Mouse (Mus musculus) MEL-GATA-1-ER (cell line): Measurements from ENCODE around the gene Gtdc1.
"Not testable (repeated sequence)": the region's sequence is repeated elsewhere in the genome, so short reads cannot be mapped to it uniquely, and the experiment has no call there.

Experiments used
- DNase-seq: peaks from one replicate; pipeline ENCODE4 v3.0.0-alpha.2; 2012; ENCODE audit warnings: low read depth; ENCODE audit errors: extremely low read depth

The Gtdc1 gene

DNA sequence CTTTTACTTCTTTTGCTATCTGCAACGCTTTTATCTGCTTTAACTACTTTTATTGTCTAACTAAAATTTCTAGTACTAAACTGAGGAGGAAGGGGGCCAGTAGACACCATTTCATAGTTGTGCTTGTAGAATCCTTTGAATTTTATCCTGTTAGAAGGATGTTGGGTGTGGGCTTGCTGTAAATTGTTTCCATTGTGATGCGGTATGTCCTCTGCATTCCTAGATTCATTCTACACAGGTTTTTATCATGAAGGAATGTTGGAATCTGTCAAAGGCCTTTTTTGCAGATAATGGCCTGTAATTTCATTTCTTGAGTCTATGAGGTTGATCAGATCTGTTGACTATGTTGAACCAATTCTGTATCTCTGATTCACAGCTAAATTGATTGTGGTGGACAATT is 146.5 kb downstream of the Gtdc1 start:
- DNase-seq, result no peak

DNA sequence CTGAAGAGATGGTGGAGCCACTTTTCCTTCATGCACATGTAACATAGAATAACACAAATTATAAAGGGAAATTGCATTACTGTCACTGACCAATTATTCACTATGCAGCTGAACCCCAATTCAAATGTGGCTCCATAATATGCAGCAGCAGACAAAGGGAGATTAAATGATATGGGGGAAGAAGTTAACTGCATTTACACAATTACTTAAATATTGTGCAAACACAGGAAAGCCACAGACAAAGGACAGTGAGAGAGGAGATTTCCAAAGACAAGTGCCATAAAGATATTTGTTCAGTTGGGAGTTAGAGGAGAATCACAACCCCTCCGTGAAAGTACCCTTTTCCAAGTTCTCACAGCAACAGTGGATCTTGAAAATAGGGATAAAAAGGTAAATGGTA is 163.6 kb downstream of the Gtdc1 start:
- DNase-seq, result no peak

DNA sequence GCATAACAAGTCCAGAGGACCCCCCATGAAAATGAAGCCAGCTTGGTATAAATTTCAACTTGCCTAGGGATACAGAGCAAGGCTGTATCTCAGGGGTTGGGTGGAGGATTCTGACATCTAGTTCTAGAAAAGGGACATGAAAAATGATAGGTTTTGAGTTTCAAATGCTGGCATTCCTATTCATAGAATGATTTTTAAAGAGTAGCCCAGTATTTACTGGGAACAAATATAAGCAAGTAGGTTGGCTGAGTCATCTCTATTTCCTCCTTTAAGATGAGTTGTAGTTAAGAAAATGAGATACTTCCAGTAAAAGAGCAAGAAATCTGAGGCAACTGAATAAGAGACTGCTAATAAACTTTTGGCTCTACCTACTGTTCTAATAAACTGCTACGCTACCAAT is 190.8 kb downstream of the Gtdc1 start:
- DNase-seq, result no peak

DNA sequence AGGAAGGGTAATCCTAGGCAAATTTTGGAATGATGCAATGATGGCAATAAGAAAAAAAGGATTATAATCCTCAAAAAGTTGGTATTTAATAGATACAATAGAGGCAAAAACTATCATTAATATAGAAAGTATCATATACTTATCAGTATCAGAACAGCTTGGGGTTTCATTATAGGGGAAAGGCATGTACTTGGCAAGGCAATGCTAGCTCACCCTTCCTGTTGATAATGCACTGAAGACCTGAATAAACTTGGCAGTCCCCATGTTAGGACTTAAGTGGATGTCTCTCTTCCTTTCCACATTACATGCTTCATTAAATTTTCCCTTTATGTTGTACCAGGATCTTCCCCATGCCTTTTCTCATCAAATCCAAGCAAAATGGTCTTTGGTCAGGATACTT is 206.0 kb downstream of the Gtdc1 start:
- DNase-seq, result no peak

DNA sequence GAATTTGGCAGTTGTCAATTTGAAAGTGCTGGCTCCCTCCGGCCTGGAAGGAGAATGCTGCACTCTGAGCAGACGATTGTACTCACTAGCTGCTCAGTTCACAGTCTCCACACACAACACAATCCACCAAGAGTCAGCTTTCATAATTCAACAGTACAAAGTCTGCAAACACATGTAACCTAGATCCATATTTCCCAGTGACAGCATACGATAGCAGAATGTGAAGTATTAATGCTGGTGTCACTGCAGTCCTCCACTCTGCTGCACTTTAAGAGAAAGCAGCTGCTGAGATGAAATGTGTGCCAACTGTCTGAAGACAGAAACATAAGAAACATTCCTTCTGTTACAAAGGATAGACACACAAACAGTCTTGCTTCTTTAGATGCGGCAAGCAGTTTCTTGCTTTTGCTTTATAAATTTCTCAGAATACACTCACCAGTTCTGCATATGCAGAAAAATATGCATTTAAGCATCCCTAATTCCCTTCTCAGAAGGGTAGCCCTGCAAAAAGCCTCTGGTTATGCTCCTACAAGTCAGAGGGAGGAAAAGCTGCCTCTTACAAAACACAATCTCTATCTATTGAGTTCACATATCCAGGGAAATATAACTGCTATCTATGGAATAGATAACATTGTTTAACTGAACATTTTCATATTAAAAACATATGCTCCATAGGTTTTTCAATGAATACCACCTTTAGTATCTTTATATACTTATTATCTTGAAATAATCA is 221.4 kb downstream of the Gtdc1 start:
- DNase-seq, result no peak

DNA sequence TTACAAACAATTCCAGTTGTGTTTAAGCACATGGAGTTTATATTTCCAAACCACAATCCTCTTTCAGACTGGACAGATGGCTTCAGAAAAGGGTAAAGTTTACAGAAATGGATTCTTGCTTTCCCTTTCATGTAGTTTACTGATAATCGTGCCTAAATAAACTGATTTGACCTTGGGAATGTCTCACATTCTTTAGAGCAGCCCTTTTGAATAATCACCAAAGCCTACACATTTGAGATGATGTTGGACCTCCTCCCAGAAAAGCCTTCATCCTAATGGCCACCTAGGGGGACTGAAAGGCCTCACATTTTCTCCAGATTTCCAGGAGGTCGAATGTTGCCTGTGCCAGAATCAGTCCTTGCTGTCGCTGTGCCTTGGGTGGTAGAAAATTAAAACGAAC is 227.2 kb downstream of the Gtdc1 start:
- no peak for DNase-seq

DNA sequence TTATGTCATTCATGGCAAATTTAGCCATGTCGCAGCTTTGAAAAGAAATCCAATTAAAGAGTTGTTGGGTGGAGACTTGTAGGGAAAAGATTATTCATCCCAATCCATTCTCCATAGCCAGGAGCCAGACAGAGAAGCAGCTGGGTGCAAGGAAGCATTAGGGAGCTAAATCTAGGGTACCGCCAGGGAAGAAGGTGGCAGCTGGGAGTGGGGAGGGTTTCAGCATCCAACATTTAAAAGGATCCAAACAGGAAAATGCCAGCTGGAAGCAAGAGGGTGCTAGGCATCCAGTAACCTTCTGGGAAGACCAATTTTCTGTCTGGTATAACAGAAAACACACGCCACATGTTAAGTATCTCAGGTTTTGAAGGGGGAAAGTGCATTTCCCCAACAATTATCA is 231.0 kb downstream of the Gtdc1 start:
- DNase-seq, result no peak

DNA sequence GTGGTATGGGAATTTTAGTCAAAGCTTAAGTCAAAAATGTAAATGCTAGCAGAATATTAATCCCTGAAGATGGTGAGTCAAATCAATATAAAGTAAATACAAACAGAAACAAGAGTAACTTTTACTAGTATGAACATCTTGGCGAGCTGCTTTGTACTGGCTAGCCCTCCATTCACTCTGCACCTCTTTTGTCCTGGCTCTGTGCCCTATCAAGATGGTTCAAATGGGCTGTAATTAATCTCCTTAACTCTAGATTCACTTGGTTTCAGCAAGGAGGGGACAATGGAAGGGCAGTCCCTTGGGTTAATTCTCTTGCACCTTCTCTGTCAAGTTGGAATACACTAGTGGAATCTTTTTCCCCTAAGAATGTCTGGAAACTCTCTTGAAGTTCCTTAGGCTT is 233.6 kb downstream of the Gtdc1 start:
- DNase-seq, result no peak

DNA sequence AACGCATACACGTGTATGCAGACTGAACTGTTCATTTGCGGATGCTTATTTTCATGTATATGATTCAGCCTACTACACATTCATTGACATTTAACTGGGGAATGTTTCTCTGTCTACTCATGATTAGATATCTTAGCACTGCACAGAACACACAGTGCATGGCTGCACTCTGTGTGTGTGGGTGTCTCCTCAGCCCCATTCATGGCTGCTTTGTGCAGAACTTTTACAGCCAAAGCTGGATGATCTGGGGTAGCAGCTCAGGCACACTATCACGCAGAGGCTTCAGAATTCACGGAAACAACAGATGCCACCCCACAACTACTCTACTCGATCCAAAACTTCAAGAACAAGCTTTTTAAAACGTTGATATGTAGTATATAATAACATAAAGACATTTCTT is 263.4 kb downstream of the Gtdc1 start:
- DNase-seq, result no peak

DNA sequence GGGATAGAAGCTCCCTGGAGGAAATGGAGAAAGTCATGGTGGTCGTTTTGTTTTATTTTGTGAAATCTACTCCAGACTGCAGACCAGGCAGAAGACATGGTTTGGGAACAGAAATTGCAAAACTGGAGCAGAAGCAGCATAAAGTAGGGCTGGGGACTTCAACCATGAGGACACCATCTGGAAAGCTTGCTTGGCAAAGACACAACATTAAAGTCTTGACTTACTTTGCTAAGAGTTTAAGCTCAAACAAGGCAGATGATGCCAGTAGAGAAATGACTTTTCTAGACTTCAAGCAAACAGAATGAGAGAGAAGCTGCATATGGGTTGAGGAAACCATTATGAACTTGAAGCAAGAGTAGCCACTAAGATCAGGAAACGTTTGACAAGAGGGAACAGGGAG is 267.6 kb downstream of the Gtdc1 start:
- no peak for DNase-seq

DNA sequence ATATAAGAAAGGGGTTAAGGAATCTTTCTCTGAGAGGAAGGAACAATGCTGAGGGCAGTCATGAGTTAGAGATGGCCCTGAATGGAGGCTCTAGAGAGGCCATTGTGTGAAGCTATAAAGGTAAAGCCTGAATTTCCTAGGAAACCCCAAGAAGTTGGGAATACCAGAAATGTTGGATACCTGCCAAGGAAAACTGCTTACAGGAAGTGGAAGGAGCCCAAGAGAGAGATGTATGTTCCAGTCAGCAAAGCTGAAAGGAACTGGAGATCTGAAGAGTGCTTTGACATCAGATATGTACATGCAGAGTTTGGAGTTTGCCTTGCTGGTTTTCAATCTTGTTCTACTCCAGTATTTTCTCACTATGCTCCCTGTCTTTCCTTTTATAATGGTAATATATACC is 268.4 kb downstream of the Gtdc1 start:
- no peak for DNase-seq

DNA sequence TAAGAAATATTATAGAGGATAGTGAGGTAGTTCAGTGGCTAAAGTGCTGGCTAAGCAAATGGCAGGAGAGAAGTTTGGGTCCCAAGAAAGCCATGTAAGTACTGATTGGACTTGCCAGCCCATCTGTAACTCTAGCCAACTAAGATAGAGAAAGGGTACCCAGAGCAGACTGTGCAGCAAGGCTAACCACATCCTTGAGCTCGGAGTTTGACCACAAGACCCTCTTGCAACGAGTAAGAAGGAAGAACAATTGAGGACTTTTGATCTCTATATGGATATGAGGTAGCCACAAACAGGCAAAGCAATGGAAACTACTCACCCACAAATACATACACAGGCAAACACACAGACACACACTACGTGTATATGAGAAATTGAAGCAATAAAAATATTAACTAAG is 278.9 kb downstream of the Gtdc1 start:
- no peak for DNase-seq

DNA sequence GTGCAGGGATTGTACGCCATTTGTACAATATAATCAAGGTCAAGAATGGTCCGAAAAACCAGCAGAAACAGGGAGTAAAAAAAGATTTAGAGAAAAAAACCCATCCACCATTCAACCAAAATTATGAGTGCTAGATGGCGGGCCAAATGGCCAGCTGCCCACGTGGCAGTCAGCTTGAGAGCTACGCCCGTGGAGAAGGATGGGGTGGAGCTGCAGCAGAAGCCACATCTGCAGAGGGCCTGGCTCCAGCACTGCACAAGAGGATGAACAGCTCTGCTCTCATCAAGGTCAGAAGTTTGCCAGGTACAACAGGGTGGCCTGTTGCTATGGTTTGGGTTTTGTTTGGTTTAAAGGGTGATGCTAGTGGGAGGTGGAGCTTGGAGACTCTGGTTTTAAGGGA is 281.1 kb downstream of the Gtdc1 start:
- DNase-seq, result no peak

DNA sequence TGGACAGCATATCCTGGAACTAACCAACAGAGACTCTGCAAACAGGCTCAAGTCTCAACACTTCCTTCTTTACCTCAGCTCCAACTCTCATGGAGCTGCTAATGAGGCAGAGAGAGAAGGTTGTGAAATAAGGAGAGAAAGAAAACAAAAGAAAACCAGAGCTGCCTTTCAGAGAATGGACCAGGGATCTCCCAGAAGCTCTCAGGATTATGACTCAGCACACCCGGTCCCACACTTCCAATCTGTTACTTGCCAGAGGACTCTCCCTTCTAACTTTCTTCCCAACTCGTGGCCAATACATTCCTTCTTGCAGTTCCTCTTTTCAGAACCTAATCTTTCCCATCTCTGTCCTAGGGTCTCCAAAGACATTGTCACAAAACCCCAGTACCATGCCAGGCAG is 288.1 kb downstream of the Gtdc1 start:
- no peak for DNase-seq

DNA sequence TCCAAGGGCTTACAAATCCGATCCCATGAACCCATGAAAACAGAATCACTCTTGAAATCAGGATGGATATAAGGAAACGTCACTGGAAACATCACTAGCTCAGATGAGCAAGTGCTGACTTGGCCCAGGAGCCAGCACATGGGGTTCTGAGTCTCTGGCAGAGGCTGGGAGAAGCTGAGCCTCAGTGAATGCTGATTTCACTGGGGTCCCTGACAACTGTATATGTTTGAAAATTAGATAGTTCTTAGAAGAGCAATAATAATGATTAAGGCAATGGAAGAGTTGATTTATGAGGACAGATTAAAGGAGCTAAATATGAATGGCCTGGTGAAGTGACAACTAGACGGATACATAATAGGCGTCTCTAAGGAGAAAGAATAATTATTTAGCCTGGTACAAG is 289.3 kb downstream of the Gtdc1 start:
- no peak for DNase-seq

DNA sequence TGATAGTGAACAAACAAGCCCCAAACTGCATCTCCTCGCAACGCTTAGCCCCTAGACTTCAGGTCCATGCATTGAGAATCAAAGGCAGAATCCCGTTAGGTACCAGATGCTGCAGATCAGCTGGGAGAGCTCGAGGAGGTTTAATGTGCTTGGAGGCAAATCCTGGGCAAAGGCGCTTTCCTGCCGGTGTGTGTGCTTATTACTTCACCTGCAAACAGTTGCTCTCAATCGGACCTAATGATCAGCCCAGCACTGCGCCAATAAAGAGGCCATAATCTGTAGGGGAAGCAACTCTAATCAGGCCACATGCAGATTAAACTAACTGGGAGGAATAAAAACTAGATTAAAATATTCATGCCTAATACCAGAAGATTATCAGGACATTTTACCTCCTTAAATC is 293.5 kb downstream of the Gtdc1 start:
- DNase-seq, result no peak

DNA sequence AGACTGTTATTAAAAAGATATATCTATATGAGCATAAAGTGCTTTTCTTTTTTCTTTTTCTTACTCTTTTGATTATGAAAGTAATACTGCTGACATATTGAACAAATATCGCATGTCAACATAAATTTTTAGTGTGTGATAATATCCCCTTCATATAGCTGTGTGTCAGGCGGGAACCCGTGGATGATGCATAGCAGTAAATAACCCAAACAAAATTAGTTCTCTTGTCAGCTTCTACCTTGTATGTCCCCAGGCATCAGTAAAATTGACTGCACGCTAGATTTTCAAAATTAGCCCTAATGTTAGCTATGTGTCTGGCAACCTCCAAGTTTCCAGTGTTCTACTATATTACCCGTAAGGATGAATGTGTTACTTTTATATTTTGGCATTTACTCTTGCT is 294.4 kb downstream of the Gtdc1 start:
- no peak for DNase-seq

DNA sequence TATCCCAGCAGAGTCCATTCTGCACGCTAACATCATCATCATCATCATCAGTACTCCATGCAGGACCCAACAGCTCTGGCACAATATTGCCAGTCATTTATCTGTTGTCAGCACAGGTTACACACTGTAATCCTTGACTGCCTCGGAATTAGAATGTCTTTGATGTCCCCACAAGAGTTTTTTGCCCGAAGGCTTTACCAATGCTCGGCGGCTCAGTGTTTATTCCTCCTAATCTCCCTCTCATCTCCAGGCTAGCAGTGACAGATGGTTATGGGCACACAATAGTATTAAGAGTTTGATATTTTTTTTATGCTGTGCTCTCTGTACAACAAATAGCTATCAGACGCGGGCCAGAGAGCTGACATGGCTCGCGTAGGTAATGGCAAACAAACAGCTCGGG is 294.9 kb downstream of the Gtdc1 start:
- no peak for DNase-seq

DNA sequence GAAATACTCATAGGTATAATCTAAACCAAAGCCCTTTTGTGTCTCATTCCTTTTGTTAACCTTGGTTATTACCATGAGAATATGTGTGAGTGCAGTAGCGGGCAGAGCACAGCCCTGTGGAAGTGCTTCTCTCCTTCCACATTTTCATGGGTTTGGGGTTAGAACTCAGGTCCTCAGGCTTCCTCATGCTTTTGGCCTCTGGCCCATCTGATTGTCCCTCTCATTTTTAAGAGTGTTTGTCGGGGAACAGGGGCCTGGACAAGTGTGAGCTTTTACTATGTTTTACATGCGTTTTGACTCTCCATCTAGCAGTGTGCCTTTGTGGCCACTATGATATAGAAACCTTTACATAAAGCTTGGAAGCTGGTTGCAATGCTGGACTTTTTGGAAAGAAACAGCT is 296.4 kb downstream of the Gtdc1 start:
- DNase-seq, result no peak

DNA sequence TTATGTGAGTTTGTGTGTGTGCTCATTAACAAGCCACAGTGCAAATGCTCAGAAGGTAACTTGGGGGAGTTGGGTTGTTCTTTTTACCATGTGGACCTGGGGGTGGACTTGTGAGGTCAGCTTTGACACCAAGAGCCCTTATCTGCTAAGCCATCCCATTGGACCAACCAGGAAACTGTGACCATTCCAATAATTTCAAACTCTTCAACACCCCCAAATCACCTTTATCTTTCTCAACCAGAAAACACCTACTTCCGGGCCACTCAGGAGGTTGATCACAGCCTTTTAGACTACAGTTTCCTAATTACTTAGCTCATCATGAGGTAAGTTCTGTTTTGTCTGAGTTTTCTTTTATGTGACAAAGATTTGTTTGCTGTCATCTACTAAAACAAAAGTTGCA is 298.7 kb downstream of the Gtdc1 start:
- no peak for DNase-seq

DNA sequence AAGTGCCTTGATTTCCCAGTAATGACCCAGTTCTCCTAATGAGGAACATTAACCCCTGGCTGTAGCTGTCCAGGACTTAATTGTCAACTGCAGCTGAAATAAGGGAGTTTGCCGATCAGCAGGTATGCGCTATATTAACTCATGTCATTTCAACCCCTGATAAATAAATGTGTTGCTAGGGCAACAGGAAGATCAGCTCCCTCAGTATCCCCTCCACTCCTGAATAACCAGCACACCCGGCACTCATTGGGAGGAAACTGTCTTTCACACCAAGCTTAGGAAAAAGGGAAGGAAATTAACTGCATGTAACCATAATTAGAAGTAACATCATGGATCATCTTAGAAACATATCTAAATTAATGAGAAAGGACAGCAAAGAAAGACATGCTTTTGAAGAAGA is 302.3 kb downstream of the Gtdc1 start:
- DNase-seq, result no peak

DNA sequence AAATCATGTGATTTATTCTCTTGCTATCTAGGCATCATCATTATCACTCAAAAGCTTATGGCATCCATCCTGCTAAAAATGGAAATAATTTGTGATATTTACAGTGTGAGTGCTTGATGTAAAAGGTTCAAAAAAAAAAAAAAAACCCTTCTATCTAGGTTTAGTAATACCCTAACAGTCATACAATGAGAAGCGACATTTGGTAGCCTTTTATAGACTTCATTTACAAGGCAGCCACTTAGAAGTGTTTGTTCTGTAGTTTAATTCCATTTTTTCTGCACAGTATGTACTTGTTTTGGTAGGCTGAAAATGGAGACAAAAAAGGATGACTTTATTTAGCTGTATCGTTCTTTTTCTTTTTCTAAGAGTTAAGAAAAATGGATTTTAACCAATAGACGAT is 305.0 kb downstream of the Gtdc1 start:
- DNase-seq, result no peak

DNA sequence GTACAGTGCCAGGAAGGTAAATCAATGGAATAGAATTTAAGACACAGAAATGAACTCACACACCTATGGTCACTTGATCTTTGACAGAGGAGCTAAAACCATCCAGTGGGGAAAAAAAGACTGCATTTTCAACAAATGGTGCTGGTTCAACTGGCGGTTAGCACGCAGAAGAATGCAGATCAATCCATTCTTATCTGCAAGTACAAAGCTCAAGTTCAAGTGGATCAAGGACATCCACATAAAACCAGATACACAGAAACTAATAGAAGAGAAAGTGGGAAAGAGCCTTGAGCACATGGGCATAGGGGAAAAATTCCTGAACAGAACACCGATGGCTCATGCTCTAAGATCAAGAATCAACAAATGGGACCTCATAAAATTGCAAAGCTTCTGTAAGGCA is 327.8 kb downstream of the Gtdc1 start:
- not testable (repeated sequence) for DNase-seq

DNA sequence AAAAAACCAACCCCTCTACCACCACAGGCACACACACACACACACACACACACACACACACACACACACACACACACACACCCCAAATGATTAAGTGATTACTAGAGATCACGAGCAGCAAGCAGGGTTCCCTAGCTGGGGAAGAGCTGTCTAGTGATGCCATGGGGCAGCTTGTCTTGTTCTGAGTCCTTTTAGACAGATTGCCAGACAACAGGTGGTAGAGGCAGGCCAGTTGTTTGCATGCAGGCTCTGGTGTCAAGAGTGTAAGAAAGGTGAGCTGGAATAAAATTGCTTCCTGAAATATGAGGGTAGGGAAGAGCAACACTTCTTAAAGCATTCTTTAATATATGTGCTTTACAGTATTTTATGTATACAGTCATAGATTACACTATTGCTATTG is 333.2 kb downstream of the Gtdc1 start:
- no peak for DNase-seq
